Mouse (Mus musculus) right cerebral cortex, postnatal 4 days (tissue): ENCODE measurements around the gene Vwa7.

Experiments
- DNase-seq: peaks from one replicate; pipeline ENCODE4 v3.0.0-alpha.2; 2022

Vwa7 gene

DNA sequence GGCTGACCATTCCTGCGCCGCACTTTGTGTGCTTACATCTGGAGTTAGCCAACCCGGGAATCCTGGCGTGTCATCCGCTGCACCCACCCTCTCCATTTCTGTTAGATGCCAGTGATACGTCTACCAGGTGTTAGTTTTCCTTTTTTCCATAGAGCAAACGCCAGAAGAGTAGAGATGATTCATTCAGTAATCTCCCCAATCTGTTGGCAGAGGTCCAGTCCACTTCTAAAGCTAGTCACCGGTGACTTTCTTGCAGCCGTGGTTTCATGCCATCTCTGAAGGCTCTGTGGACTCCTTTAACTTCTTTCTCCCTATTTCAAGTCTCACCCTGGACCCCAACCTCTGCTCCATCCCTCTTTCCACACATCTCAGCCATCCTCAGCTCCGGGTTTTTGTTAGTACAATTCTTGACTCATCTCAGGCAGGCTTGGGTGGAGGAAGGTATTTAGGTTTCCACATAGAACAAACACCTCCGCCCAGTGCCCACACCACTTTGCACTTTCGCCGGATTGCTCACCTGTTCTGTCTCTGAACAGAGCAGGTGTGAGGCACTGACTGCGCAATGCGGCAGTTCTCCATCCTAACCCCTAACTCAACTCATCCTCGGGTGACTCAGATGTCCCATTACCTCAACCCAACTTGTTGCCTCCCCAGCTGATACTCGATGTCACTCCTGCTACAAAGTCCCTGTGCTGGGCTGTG lies 52.0 kb downstream of the Vwa7 start:
- DNase-seq = no peak

DNA sequence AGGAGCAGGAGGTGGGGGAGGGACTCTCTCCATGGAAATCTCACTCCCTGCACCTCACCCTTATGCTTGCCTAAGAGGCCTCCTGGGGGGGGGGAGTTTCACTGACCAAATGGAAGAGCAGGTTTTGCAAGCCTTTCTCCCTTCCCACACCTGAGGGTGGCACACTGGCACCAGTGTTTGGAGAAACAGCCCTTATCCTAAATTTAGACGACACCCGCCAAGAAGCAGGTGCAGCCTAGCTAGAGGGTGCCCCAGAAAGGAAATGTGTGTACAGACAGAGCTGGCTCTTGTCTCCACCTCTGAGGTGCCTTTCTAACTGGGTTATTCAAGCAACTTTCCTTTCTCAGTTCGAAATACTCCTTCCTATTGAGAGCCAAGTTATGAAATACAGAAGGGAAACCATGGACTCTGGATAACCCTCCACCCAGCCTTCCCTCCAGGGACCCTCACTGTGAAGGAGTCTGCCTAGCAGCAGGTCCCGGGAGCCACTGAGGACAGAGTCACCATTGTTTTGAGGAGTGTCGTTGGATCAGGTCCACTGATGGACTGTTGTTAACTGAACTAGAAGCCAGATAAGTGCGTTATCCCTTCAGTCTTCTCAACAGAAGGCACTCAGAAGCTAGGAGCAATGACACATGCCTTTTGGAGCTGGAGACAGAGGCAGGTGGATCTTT lies 54.3 kb downstream of the Vwa7 start:
- no peak for DNase-seq

GRCm38 (mm10) chr17:35071454-35071853 lies 55.1 kb downstream of the Vwa7 start:
- no peak for DNase-seq

DNA sequence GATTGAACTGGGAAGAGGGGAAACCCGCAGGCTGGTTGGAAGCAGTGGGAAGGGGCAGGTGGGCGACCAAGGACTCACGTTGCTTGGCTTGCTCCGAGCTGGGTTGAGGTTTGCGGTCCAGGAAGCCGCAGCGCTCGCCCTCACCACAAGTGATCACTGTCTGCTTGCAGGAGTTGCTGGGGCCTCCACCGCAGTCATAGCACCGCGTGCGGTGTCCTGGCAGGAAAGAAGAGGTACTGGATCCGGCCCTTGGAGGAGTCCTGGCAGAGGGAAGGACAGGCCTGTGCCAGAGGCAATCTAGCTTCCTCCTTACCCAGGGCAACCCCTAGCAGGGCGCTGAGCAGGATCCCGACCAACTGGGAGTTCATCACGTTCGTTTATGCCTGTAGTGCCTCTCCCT lies 57.7 kb downstream of the Vwa7 start:
- DNase-seq = no peak
